Mouse (Mus musculus): ENCODE data around the gene Rnf144a.

DNA sequence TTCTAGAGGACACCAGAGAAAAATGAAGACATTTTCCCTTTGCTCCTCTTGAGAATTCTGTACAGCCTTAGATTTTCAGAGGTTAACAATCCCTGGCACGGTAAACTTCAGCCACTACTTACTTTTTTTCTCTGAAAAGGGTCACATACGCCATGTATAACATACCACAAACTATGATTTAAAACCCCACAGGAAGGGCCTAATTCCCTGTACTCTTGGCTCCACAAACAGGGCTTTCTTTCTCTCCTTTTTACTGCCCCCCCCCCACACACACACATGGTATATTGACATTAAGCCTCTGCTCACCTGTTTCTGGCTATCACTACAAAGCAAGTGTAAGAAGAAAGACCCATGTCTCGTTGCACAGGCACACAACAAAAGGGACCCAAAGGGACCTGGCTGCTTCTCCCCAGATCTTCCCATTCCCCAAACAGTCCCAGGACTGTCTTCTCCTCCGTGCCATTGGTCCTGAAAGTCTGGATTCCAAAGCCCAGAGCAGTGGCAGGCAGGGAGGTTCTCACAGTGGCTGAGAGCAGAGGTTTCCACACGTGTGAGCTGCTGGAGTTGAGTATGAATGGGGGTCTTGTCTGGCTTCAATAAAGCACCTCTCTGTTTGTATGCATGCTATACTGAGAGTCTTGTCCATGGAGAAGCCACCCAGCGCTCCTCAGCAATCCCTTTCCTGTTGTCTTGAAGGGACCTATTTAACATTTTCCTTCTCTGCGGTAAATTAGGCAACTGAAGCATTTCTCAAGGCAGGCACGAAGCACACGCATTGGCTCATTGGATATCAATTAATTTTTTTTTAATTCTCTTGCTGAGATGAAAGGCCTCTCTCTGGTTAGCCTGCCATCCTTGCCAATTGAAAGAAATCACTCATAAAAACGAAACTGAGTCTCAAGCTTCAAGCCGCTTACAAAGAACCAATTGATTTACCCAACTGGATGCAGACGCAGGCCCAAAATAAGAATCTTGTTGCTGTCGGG, 20.3 kb downstream of the Rnf144a start:
- TF ChIP-seq CTCF (IDR thresholded peaks at IDR 0.05; ENCODE audit: low read depth) = no peak
- TF ChIP-seq EP300 (IDR thresholded peaks at IDR 0.05; ENCODE audit: low read depth) = no peak
